Mouse (Mus musculus): Measurements from ENCODE around the gene Gm21866. TPM values are rescaled to one million over a fixed set of nuclear protein-coding genes. Genes with fewer than 3 reads are reported as not detected.
"Not testable (repeated sequence)": the region's sequence is repeated elsewhere in the genome, so short reads cannot be mapped to it uniquely, and the experiment has no call there.

Gm21866 gene
- polyA plus RNA-seq (2012; ENCODE audit: insufficient read depth, insufficient read length, missing spikeins), result not detected in 2 replicates

GRCm38 (mm10) chrY:13465479-13465878 is at the start of gene Gm21866:
Gene Gm21866, minus strand, starts transcription at chrY:13465579.
- not testable (repeated sequence) for H3K4me3 ChIP-seq (ENCODE audit: insufficient read depth, low read depth, low read length); H3K4me1 ChIP-seq (ENCODE audit: control insufficient read depth, insufficient read depth, insufficient read length, low read length); H3K27ac ChIP-seq (replicated peaks; ENCODE audit: low read depth, low read length)

- not testable (repeated sequence) for H3K4me3 ChIP-seq (ENCODE audit: insufficient read depth, low read depth, low read length); H3K27ac ChIP-seq (replicated peaks; ENCODE audit: low read depth, low read length); H3K4me1 ChIP-seq (ENCODE audit: control insufficient read depth, insufficient read depth, insufficient read length, low read length)
Measured at GRCm38 (mm10) chrY:13493726-13494125, 28.3 kb upstream of the Gm21866 start, which contains the start of gene Gm20773. Gene Gm20773, plus strand, starts transcription at chrY:13494026.

Other genes with a start within 250 kb of the Gm21866 start
- gene Gm21828, start 241.7 kb downstream of the Gm21866 start, polyA plus RNA-seq (2012; ENCODE audit: insufficient read depth, insufficient read length, missing spikeins), result not detected in 2 replicates
- gene Gm21440, start 213.2 kb downstream of the Gm21866 start, polyA plus RNA-seq (2012; ENCODE audit: insufficient read depth, insufficient read length, missing spikeins), result not detected in 2 replicates
- not detected in 2 replicates for gene Gm21454, start 213.1 kb downstream of the Gm21866 start, polyA plus RNA-seq (2012; ENCODE audit: insufficient read depth, insufficient read length, missing spikeins)
- gene Gm21725, start 116.5 kb downstream of the Gm21866 start, polyA plus RNA-seq (2012; ENCODE audit: insufficient read depth, insufficient read length, missing spikeins), result not detected in 2 replicates
- not detected in 2 replicates for gene Gm20773, start 28.4 kb upstream of the Gm21866 start, polyA plus RNA-seq (2012; ENCODE audit: insufficient read depth, insufficient read length, missing spikeins)